Mouse (Mus musculus) cerebellum, adult 2 months (tissue): ENCODE results near the gene Chst8.

Experiments
- CTCF ChIP-seq: fragments of 200-500 bp; IDR thresholded peaks from 2 replicates; pipeline ENCODE4 v1.5.1; 2011; ENCODE audit warnings: low read depth, mild to moderate bottlenecking, control low read depth, low read length, moderate library complexity, borderline replicate concordance; ENCODE audit not compliant: insufficient read depth
- POLR2A ChIP-seq: fragments of 200-500 bp; IDR thresholded peaks from 2 replicates; pipeline ENCODE4 v1.6.1; 2011; ENCODE audit warnings: low read length, control low read depth, borderline replicate concordance; ENCODE audit not compliant: insufficient read depth

DNA sequence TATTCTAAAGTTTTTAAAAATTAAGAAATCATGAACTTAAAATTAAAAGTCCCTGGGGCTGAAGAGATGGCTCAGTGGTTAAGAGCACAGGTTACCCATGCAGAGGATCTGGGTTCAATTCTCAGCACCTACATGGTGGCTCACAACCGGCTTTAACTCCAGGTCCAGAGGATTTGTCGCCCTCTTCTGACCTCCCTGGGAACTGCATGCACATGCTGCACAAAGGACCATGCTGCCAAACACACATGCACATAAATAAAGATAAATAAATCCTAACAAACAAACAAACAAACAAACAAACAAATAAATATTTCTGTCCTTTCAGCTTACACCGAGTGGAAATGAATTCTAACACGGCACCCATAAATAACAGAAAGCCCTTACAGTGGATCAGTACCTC lies 55.0 kb downstream of the Chst8 start:
- TF ChIP-seq CTCF: no peak
- TF ChIP-seq POLR2A: no peak
